Mouse (Mus musculus) CH12.LX (cell line): ENCODE measurements around the gene C1qtnf5. TPM values are rescaled to one million over a fixed set of nuclear protein-coding genes. Genes with fewer than 3 reads are reported as not detected.

Experiments used
- DNase-seq: peaks from one replicate; pipeline ENCODE4 v3.0.0-alpha.2; 2013; ENCODE audit errors: extremely low read depth
- H3K27ac ChIP-seq: 2 replicates; pipeline ENCODE4 v1.5.1; 2012; ENCODE audit warnings: low read depth, mild to moderate bottlenecking, control low read depth, moderate library complexity; ENCODE audit not compliant: insufficient read depth
- H3K27me3 ChIP-seq: replicated peaks from 2 replicates; pipeline ENCODE3; 2012; ENCODE audit warnings: inconsistent platforms
- H3K36me3 ChIP-seq, 2 experiments: replicated peaks in 1 of 2; 2 replicates each; pipeline versions ENCODE3 to v1.6.1; 2012; ENCODE audit warnings: inconsistent platforms in 1 of 2, low read length in 1 of 2, mild to moderate bottlenecking in 1 of 2, mixed read lengths in 1 of 2, moderate library complexity in 1 of 2; ENCODE audit not compliant: control insufficient read depth in 1 of 2, insufficient read depth in 1 of 2
- H3K4me1 ChIP-seq, 2 experiments: 2 replicates each; pipeline ENCODE4 v1.6.1; 2012; ENCODE audit warnings: inconsistent platforms in 1 of 2, moderate library complexity in 1 of 2; ENCODE audit not compliant: insufficient read depth in 2 of 2, control insufficient read depth in 1 of 2
- H3K4me2 ChIP-seq: 2 replicates; pipeline ENCODE4 v1.6.1; 2012; ENCODE audit warnings: low read depth, mild to moderate bottlenecking, control low read depth; ENCODE audit not compliant: poor library complexity, insufficient read depth, severe bottlenecking
- H3K4me3 ChIP-seq, 3 experiments: fragments of 150-350 bp in 1 of 3; sonication (generic) in 1 of 3; replicated peaks in 1 of 3; 2 replicates each; pipeline versions ENCODE3 to v1.5.1; 2011 to 2012; ENCODE audit warnings: low read depth in 2 of 3, low read length in 2 of 3, mild to moderate bottlenecking in 2 of 3, moderate library complexity in 2 of 3, control low read depth in 1 of 3, improper control_type of control experiment in 1 of 3, inconsistent platforms in 1 of 3, mixed read lengths in 1 of 3; ENCODE audit not compliant: poor library complexity in 1 of 3
- H3K79me2 ChIP-seq: replicated peaks from 2 replicates; pipeline ENCODE4 v1.6.1; 2012; ENCODE audit warnings: mild to moderate bottlenecking, moderate library complexity; ENCODE audit not compliant: control insufficient read depth, poor library complexity, insufficient read depth, severe bottlenecking; ENCODE audit errors: extremely low read depth
- H3K9ac ChIP-seq: 2 replicates; pipeline ENCODE4 v1.6.1; 2012; ENCODE audit warnings: low read depth, mild to moderate bottlenecking, control low read depth, moderate library complexity; ENCODE audit not compliant: insufficient read depth
- H3K9me3 ChIP-seq: replicated peaks from 2 replicates; pipeline ENCODE3; 2012; ENCODE audit warnings: low read length, inconsistent platforms, mixed read lengths
- BHLHE40 ChIP-seq: IDR thresholded peaks from 2 replicates; pipeline ENCODE4 v1.6.1; 2011; ENCODE audit warnings: mild to moderate bottlenecking, low read depth, low read length, improper control_type of control experiment
- CHD1 ChIP-seq: IDR thresholded peaks from 2 replicates; pipeline ENCODE4 v1.6.1; 2012; ENCODE audit warnings: low read depth, low read length, improper control_type of control experiment, inconsistent platforms
- ELF1 ChIP-seq: IDR thresholded peaks from 2 replicates; pipeline ENCODE4 v1.6.1; 2014; ENCODE audit warnings: low read depth, mild to moderate bottlenecking, inconsistent platforms, low read length, improper control_type of control experiment
- GABPA ChIP-seq: IDR thresholded peaks from 2 replicates; pipeline ENCODE4 v1.6.1; 2012; ENCODE audit warnings: low read depth, low read length, improper control_type of control experiment, inconsistent platforms; ENCODE audit not compliant: insufficient replicate concordance
- IRF4 ChIP-seq: IDR thresholded peaks from 2 replicates; pipeline ENCODE4 v1.6.1; 2014; ENCODE audit warnings: low read depth, mild to moderate bottlenecking, inconsistent platforms, low read length, improper control_type of control experiment
- JUND ChIP-seq: conservative IDR thresholded peaks from 2 replicates; pipeline ENCODE4 v1.6.1; 2011; ENCODE audit warnings: low read depth, low read length, improper control_type of control experiment
- MAFK ChIP-seq: IDR thresholded peaks from 2 replicates; pipeline ENCODE4 v1.6.1; 2011; ENCODE audit warnings: low read length, improper control_type of control experiment; ENCODE audit not compliant: insufficient replicate concordance
- MAX ChIP-seq: IDR thresholded peaks from 2 replicates; pipeline ENCODE4 v1.6.1; 2011; ENCODE audit warnings: low read length, improper control_type of control experiment
- MXI1 ChIP-seq: IDR thresholded peaks from 2 replicates; pipeline ENCODE4 v1.6.1; 2011; ENCODE audit warnings: mild to moderate bottlenecking, low read depth, low read length, improper control_type of control experiment
- MYC ChIP-seq: IDR thresholded peaks from 2 replicates; pipeline ENCODE4 v1.6.1; 2011; ENCODE audit warnings: low read depth, mild to moderate bottlenecking, improper control_type of control experiment, low read length
- NELFE ChIP-seq: IDR thresholded peaks from 2 replicates; pipeline ENCODE4 v1.6.1; 2011; ENCODE audit warnings: low read depth, low read length, improper control_type of control experiment
- NRF1 ChIP-seq: IDR thresholded peaks from 2 replicates; pipeline ENCODE4 v1.6.1; 2014; ENCODE audit warnings: low read depth, mild to moderate bottlenecking, inconsistent platforms, low read length, improper control_type of control experiment, moderate library complexity
- PAX5 ChIP-seq: IDR thresholded peaks from 2 replicates; pipeline ENCODE4 v1.6.1; 2012; ENCODE audit warnings: low read length, inconsistent platforms, mixed read lengths
- POLR2AphosphoS2 ChIP-seq: IDR thresholded peaks from 2 replicates; pipeline ENCODE4 v1.6.1; 2011; ENCODE audit warnings: low read depth, low read length, improper control_type of control experiment
- TBP ChIP-seq: conservative IDR thresholded peaks from 2 replicates; pipeline ENCODE4 v1.6.1; 2011; ENCODE audit warnings: low read depth, low read length, improper control_type of control experiment
- TCF12 ChIP-seq: IDR thresholded peaks from 2 replicates; pipeline ENCODE4 v1.6.1; 2014; ENCODE audit warnings: low read depth, mild to moderate bottlenecking, inconsistent platforms, low read length, improper control_type of control experiment
- UBTF ChIP-seq: IDR thresholded peaks from 2 replicates; pipeline ENCODE4 v1.6.1; 2012; ENCODE audit warnings: low read depth, mild to moderate bottlenecking, inconsistent platforms, low read length, improper control_type of control experiment, moderate library complexity
- ZC3H11A ChIP-seq: IDR thresholded peaks from 2 replicates; pipeline ENCODE4 v1.6.1; 2012; ENCODE audit warnings: low read depth, mild to moderate bottlenecking, inconsistent platforms, low read length, improper control_type of control experiment
- dilution Hi-C: fragments of 300-500 bp; cut with MboI; formaldehyde crosslinking; loops from 2 replicates; pipeline ENCODE4 v1.14.3; 2020; ENCODE audit warnings: low sequenced_read_pairs; ENCODE audit not compliant: extremely low pct_unique_long_range_greater_than_20kb, extremely low pct_ligation_motif_present
- in situ Hi-C: fragments of 300-500 bp; cut with MboI; formaldehyde crosslinking; loops from 3 replicates; pipeline ENCODE4 v1.14.3; 2019; ENCODE audit warnings: low sequenced_read_pairs, low pct_ligation_motif_present, low pct_unique_long_range_greater_than_20kb, mixed read lengths
- polyA plus RNA-seq: library from polyadenylated mRNA; unstranded; fragments of >175 nt; gene quantifications from 2 replicates; pipeline ENCODE4 v1.2.1, GENCODE M21; 2012; ENCODE audit warnings: low read depth; ENCODE audit not compliant: insufficient read length
- total RNA-seq, 2 experiments: library from RNA; depleted of rRNA; stranded (reverse); fragments of 300-350 nt in 1 of 2; fragments of >200 nt in 1 of 2; gene quantifications; 2 replicates each; pipeline ENCODE4 v1.2.3; 2012 to 2014

C1qtnf5 gene
- not detected in 2 replicates for total RNA-seq (2012; rRNA removed)
- total RNA-seq (2014; rRNA removed), result not detected in 2 replicates
- polyA plus RNA-seq, result not detected in 2 replicates

- DNase-seq, result no peak
- peaks cover 8 to 52% of the 10 kb centered on the region in 2 experiments for H3K4me1 ChIP-seq
- no peaks in the 10 kb centered on the region for H3K27me3 ChIP-seq
- no peak within 1 kb of the TSS for H3K27ac ChIP-seq
- in situ Hi-C loops (no loop called here), dilution Hi-C loops (no loop called here)
- no peak within 1 kb of the TSS for H3K4me2 ChIP-seq
- no peak within 1 kb of the TSS for H3K9ac ChIP-seq
- no peaks in the 10 kb centered on the region for H3K9me3 ChIP-seq
- peaks cover 36 to 81% of the 10 kb centered on the region in 2 experiments for H3K36me3 ChIP-seq
- no peak within 1 kb of the TSS for H3K4me3 ChIP-seq
- TF ChIP-seq MAX (no peak), NELFE (no peak), NRF1 (no peak), POLR2AphosphoS2 (no peak), MYC (no peak), BHLHE40 (no peak)
- peaks cover 39% of the 10 kb centered on the region for H3K79me2 ChIP-seq
These were observed at the start of gene C1qtnf5 for GRCm38 (mm10) chr9:44107110-44107509. Gene C1qtnf5, plus strand, starts transcription at chr9:44107245.

DNA sequence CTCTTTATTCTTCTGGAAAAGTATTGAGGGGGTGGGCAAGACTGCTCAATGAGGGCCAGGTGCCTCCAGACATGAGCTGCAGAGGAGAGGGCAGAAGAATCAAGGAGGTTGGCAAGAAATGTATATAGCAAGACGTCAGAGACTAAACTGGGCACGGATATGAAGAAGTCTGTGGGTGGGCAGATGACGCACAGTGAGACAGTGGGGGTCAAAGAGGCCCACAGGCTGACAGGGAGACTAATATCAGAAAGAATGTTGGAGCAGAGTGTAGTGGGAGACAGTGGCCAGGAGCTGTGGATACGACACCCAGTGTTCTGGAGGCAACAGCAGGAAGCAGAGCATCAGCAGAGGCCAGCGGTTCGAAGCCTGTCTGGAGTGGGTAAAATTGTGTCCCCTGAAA, 48.4 kb upstream of the C1qtnf5 start:
- H3K4me2 ChIP-seq, result no peak overlapping the region
- dilution Hi-C loops (no loop called here), in situ Hi-C loops (no loop called here)
- no peaks in the 10 kb centered on the region for H3K79me2 ChIP-seq
- TF ChIP-seq JUND (no peak), TBP (no peak), MAFK (no peak), CHD1 (no peak), MXI1 (no peak), UBTF (no peak), MAX (no peak), TCF12 (no peak), PAX5 (no peak), IRF4 (no peak), ELF1 (no peak), POLR2AphosphoS2 (no peak), ZC3H11A (no peak), NRF1 (no peak), GABPA (no peak)
- peaks cover 79% of the 10 kb centered on the region for H3K27me3 ChIP-seq
- H3K4me3 ChIP-seq, result no peak overlapping the region
- H3K27ac ChIP-seq, result no peak overlapping the region
- no peaks in the 10 kb centered on the region for H3K4me1 ChIP-seq
- no peaks in the 10 kb centered on the region for H3K36me3 ChIP-seq
- H3K9ac ChIP-seq, result no peak overlapping the region
- DNase-seq, result no peak
- H3K9me3 ChIP-seq, result peaks cover 6% of the 10 kb centered on the region
